Mouse (Mus musculus) spleen, embryonic (tissue): Measurements from ENCODE around the gene Cryba4.

Experiments used
- CTCF ChIA-PET: fragments of 350-600 bp; sonication (Branson Sonifier 250); formaldehyde crosslinking; loops from one replicate; lab custom pipeline; 2022; lab: Charles Lee

Cryba4 gene

DNA sequence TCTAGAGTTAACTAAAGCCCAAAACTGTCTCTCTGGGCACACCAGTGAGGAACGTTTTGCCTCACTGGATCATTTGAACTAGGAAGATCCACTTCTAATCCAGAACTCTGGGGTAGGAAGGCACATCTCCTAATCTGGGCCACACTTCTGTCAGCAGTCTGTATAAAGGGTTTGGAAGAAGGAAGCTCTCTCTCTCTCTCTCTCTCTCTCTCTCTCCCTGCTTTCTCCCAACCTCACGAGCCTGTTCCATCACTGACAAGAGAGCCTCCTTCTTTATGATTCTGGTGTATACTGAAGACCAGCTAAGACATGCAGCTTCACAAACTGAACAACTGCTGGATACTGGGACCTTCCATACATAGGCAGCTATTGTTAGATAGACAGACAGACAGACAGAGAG, 10.5 kb downstream of the Cryba4 start:
- CTCF ChIA-PET = interaction anchor here (0.8 kb wide), 1 partner anchor 25 kb away, joined by 4 read pairs; no protein-coding TSS in a partner anchor

DNA sequence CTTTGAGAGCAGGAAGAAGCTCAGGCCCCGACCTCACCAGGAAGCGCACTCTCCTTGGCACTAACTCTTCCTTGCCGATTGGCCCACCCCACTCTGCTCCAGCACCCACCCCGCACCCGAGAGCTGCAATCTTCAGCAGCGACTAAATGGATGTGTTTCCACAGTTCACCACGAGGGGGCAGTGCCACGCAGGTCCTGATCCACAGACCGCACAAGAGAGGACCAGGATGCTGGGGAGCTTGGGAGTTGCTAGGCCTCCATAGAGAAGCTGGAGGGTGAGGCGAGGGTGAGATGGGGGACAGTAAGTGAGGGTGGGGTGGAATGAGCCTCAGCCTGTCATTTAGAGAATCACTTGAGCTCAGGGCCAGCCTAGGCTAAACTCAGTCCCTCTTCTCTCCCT, 11.6 kb downstream of the Cryba4 start:
- CTCF ChIA-PET = interaction anchor here (0.7 to 1.3 kb wide), 7 partner anchors 46 to 187 kb away, joined by 3 to 7 read pairs (median 4); partner anchors contain the start of genes Hps4 and Srrd

DNA sequence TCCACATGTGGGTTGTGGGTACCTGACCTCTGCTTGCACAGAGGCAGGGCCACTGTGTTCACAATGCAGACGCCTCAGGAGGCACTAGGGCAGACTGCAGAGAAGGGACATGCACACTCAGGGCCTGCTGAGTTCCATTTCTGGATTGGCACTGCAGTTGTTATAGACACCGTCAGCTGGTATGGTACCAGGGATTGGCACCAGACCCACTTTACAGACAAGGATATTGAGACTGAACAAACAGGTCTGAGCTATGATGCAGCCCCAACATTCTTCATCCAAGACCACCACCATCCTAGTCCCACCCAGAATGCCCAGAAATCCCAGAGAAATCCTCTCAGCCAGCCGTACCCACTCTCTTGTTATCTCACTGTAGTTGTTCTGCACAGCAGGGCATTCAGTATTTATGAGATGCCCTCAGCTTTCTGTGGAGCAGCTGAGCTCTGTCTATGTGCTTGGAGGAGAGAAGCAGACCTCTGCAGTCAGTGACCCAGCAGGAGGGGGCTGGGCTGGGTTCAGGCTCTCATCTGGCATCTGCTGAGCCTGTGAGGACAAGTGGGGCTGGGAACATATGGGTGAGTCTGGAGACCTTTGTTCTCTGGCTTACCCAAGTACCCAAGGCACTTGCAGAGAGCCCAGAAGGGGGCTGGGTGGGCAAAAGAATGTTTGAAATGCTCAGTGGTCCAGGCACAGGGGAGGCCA, 13.4 kb downstream of the Cryba4 start:
- CTCF ChIA-PET = no interaction called here

DNA sequence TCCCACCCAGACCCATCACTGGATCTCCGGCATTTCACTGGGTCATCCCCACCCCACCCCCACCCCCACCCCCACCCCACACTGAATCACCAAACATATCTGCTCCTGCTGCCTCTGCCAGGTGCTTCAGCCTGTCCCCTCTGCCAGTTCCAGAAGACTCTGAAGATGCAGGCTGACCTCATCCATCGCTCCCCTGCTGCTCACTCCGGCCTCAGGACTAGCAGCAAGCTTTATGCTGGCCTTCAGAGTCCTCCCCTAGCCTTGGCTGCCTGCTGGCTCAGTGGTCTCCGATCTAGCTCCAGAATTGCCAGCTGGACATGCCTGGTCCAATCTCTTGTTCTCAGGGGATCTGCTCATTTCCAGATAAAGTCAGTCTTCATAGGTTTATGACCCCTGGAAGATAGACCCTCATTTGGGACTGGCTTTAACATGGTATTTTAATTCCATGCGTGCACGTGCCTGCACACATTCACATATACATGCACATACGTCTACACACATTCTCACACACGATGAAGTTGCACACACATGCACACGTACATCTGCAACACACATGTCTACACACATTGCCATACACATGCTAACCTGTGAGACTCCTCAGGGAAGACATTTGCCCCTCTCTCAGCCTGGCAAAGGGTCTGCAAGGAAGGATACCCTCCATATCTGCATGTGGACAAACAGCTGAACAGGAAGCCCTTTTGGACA, 14.3 kb downstream of the Cryba4 start:
- CTCF ChIA-PET = no interaction called here

DNA sequence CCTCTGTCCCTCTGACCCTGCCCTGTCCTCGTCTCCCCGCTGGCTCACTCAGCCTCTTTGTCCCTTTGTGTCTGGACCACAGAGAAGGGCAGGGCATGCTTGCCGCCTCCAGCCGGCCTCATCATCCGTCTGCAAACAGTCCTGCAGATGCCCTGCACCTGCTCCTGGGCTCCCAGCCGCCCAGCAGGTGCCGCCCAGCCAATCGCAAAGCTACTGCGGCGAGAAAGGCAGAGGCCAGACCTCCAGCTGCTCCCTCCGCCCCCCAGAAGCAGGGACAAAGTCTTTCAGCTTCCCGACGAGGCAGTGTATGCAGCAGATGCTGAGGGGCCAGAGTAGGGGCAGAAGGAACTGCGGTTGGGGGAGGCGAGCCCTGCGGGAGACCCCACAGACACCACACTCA, 14.9 kb downstream of the Cryba4 start:
- CTCF ChIA-PET = no interaction called here

DNA sequence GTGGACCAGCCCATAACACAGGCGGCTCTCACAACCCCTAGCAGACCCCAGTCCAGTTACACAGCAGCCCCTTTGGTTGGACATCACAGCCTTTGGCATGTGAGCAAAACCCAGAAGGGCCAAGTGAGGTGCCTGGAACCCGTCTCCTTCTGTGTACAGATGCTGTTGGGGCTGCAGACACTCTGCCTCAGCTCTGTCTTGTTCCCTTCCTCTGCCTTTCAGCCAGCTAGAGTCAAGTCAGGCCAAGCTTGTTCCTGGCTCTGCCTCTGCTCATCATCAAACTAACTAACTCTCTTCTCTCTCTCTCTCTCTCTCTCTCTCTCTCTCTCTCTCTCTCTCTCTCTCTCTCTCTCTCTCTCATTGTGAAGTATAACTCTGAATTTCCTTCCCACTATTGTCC, 15.7 kb downstream of the Cryba4 start:
- CTCF ChIA-PET = interaction anchor here (0.6 to 0.7 kb wide), 2 partner anchors 64 to 100 kb away, joined by 3 to 13 read pairs; no protein-coding TSS in a partner anchor

DNA sequence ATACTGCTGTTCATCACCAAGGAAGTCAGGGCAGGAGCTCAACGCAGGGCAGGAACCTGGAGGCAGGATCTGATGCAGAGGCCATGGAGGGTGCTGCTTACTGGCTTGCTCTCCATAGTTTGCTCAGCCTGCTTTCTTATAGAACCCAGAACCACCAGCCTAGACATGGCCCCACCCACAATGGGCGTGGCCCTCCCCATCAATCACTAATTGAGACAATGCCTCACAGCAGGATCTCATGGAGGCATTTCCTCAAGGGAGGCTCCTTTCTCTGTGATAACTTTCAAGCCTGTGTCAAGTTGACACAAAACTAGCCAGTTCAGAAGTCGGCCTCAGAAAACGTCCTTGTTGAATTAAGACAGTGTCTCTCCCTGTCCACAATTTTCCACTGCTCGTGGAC, 16.5 kb downstream of the Cryba4 start:
- CTCF ChIA-PET = no interaction called here

DNA sequence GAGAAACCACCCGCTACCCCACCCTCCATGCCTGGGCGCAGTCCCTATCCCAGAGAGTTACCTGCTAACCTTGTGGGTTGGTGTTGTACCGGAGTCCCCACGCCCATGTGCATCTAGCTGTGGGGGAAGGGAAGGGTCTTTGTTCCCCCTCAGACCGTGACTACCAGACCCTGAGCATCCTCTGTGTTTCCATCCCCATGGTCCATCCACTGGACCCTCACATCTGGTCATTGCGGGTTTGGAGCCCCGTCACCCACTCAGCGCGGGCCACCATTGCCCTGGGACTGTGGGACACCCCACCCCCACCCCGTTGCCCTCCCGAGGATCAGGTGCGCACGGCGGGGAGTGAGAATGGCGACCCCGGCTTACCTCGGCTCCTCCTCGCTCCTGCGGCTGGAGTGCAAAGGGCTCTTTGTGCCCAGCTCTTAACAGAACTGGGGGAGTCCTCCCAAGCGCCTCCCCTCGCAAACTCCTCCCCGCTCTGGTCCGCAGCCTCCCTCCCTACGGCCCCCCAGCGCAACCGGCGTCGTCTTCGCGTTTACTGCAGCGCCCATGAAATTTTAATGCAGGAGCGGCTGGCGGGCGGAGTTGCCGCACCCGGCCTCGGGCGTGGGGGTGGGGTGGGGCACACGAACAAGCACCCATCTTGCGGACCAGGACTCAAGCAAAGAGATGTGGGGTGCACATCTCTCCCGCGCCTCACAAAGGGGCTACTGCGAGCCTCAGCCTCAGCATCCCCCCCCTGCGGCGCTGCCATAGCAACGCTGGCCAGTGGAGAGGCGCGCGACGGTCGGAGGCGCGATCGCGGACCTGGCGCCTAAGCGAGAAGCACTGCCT, 23.9 kb downstream of the Cryba4 start:
- CTCF ChIA-PET = no interaction called here

DNA sequence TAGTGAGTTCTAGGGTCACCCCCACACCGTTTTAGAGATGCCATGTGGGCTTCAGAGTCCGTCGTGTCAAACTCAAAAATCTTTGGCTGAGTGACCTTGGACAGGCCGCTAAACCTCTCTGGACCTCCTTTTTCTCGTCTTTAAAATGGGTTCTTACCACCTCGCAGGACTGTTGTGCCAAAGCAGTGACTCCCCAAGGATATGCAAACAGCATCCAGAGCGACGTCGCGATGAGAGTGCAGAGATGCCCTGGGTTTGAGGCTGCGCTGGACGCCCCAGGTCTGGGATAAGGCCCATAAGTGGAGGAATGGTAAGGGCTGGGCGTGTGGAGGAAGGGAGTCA, 24.4 kb downstream of the Cryba4 start:
- CTCF ChIA-PET = no interaction called here

DNA sequence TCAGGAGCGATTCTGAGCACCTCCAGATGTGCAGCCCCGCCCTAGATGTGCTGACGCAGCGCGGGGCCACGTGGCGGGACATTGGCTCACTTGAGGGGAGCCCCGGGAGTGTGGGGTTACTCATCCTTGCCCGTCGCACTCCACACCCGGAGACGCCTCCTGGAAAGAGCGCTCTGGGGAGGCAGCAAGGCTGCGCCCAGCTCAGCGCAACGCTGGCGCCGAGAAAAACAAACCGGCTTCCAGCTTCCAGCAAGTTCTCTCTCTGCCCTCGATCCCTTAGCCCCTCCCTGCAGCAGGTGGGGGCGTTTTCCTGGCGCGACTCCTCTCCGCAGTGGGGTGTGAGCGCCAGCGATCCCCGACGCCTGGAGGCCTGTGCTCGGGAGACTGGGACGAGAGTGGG, 25.0 kb downstream of the Cryba4 start:
- CTCF ChIA-PET = no interaction called here

DNA sequence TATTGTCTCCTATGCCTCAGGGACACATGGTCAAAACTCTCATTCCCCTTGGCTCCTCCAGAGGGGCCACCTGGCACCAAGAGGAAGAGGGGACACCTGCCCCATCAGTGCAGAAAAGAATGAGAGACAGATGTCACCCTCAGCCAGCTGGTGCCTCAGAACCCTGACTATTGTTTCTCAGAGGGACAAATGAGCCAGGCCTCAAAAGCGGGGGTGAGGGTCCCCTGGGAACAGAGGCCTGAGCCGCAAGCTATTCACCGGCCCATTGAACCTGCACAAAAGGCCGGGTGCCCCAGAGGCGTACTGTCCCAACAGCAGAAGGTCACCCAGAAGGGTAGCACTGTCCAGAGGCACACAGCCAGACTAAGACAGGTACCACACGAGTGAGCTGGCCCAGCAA, 26.7 kb downstream of the Cryba4 start:
- CTCF ChIA-PET = no interaction called here

DNA sequence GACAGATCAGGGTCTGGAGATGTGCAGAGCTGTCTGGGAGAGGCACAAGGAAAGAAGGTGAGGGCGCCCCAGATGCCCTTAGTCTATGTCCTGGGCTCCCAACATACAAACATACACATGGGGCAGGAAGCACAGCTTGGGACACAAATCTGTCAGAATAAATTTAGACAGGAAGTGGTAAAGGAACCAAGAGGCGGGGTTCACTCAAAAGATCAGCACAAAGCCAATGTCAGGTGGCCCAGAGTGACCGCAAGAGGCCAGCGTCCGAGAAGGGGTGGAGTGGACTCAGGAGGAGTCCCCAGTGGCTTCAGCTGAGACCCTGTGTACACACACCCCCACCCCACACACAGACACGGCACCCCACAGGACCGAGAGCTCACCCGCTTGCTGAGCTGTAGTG, 32.1 kb downstream of the Cryba4 start:
- CTCF ChIA-PET = no interaction called here

DNA sequence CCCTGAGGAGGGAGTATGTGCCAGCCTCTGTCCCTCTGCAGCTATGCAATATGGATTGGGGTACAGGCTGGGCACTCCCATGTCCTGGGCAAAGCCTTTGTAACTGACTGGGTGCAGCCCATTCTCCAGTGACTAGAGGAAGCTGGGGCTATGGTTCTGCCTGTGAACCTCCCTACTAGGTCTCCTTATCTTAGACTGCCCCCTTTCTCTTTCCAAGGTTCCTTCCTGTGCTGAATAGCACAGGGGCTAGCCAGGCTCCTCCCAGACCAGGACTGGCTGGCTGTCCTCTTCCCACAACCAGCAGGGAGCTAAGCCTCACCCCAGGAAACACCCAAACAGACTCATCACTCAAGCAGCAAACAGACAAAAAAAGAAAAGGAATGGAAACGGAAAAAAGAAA, 32.9 kb downstream of the Cryba4 start:
- CTCF ChIA-PET = interaction anchor here (0.5 to 1.1 kb wide), 2 partner anchors 11 to 1553 kb away, joined by 3 to 10 read pairs; no protein-coding TSS in a partner anchor

DNA sequence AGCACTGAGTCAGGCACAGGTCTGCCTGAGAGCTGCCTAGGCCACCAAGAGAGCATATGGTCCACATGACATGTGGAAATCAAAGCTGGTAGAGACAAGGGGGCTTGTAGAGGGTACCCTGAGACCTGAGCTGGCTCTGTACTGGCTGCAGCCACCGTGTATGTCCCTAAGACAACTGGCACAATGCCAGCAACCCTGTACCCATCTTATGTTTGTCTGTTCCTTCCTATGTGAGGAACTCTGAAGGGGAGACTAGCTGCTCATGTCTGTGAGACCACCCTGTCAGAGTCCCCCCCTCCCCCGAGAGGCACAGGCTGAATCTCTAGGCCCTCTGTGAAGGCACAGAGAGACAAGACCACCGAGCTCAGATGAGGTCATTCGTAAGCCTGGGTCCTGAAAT, 33.6 kb downstream of the Cryba4 start:
- CTCF ChIA-PET = interaction anchor here (1.1 kb wide), 1 partner anchor 12 kb away, joined by 3 read pairs; no protein-coding TSS in a partner anchor

DNA sequence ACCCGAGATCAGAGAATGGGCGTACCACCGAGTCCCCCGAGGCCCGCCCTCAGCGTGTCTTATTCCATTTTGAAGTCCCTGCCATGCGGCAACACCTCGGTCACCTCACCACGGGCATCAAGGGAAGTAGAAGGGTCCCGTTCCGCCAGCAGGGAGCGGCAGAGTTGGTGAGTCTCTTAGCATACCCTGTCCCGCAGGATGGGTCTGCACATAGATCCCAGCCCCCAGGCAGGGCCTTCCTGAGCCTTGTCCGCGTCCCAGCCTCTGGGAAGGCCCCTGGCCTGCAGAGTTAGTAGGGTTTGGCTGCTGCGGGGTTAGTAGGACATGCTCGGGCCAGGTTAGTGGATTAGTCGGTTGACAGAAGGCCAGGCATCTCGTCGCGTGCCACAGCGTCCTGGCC, 35.3 kb downstream of the Cryba4 start:
- CTCF ChIA-PET = no interaction called here

DNA sequence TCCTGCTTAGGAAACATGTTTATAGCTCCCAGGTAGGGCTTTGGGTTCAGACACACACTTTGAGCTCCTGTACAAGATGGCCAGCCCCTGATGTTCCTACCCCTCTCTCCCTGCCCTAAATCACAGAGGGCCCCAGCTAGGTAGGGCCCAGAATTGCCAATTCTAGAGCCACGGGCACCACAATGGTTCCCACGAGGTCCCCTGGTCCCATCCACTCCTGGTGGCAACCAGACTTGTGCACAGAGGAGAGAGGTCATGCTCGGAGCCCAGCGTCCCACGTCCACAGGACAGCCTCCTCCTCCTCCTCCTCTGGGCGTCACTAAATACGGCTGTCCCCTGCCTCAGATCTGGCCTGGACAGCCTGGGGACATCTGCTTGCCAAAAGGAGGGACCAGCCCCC, 36.0 kb downstream of the Cryba4 start:
- CTCF ChIA-PET = no interaction called here

DNA sequence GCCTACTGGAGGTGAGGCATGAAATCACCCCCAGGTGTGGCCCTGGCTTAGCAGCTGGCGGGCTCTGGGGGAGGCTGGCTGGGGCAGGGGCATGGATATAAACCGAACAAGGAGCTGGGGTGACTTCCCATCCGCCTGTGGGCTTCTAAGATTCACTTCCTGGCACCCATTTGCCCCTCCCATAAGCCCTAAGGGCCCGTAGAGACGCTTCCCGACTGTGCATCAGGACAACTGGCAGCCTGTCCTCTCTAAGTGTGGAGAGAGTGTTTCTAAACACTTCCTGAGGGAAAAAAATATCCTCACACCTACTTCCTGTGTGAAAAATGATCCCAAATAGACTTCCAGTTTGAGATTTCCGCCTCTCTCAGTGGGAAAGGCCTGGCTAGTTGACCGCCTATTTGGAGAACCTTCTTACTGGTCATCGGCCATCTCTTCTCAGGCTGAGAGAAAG, 36.5 kb downstream of the Cryba4 start:
- CTCF ChIA-PET = no interaction called here

DNA sequence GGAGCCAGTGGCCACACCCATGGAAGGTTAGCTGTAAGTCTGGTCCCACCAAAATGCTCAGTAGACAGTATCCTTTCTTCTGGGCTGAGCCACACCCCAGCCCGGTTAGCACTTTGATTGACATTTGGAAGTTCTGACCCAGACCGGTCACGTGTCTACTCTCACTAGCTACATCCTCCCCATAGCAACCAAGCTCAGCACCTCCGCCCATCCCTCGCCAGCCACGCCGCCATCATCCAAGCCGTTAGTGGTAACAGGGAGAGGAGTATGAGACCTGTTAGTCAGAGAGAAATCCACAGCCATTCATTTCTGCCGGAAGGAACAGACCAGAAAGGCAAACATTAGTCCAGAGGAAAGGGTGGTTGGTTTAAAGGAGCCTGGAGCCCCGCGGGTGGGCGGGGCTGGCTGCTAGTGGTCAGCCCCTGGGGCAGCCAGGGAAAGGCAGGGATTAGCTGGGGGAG, 37.0 kb downstream of the Cryba4 start:
- CTCF ChIA-PET = interaction anchor here (0.6 kb wide), 1 partner anchor 1996 kb away, joined by 3 read pairs; no protein-coding TSS in a partner anchor

DNA sequence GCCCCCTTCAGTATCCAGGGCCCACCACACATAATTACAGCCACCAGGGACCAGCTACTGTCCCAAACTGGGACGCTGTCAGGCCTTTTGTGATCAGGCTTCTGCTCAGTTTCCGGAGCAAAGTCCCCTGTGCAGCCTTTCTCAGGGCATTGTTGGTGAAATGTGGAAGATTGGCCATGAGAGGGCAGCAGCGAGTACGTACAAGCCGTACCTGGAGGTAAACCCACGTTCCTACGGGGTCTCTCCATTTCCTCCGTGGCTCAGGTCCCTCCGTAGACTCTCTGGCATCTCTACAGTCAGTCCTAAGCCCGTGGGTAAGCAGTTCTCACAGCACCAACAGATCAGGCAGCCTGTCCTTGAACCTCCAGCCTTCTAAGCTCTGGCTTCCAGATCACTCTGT, 37.9 kb downstream of the Cryba4 start:
- CTCF ChIA-PET = interaction anchor here (0.6 kb wide), 1 partner anchor 1995 kb away, joined by 3 read pairs; no protein-coding TSS in a partner anchor

DNA sequence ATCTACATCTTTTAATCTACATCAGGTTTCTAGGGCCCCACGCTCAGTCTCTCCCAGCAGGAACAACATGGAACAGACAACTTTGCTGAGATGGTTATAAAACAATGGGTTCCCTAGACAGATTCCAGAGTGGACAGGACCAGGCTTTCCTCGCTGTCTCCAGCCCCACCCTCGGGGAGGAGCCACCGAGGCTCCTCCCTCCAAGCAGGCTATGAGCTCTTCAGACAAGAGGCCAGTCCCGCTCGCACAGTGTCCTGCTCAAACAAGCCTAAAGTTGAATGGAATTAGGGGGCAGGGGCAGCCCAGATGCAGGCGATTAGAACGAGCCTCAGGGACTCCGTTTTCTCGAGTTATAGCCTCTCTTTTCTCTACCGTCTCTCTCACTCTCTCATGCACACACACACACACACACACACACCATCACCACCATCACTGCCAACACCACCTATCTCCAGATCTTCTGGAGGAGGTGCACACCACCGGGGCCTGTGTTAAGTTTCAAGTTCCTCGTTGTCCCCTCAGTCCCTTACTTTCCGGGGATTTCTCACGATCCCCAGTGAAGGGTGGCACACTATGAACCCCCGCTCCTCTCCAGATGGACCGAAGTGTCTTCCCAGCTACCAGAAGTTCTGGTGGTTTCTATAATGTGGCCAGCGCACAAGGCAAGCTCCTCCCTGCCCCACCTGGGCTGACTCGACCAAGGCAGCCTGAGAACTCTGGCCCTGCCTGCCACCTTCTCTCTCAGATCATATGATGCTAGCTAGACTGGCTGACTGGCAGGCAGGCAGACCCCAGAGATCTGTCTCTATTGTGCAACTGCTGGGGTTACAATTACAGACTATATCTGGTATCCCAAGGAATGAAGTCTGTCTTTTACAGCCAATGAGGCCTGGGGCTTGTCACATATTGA, 38.7 kb downstream of the Cryba4 start:
- CTCF ChIA-PET = interaction anchor here (0.6 kb wide), 1 partner anchor 268 kb away, joined by 3 read pairs; no protein-coding TSS in a partner anchor
